Mouse (Mus musculus) brown adipose tissue, adult 24 weeks (tissue): Measurements from ENCODE around the gene Syne1. TPM values are rescaled to one million over a fixed set of nuclear protein-coding genes. Genes with fewer than 3 reads are reported as not detected.

ENCODE experiments used
- H3K27ac ChIP-seq: fragments of 200-500 bp; replicated peaks from 2 replicates; pipeline ENCODE4 v1.5.1; 2012; ENCODE audit warnings: low read depth, mild to moderate bottlenecking, low read length
- H3K4me1 ChIP-seq: fragments of 200-500 bp; 2 replicates; pipeline ENCODE4 v1.6.1; 2012; ENCODE audit warnings: low read length, mixed read lengths; ENCODE audit not compliant: control insufficient read depth, insufficient read depth, insufficient read length
- H3K4me3 ChIP-seq: fragments of 200-500 bp; 2 replicates; pipeline ENCODE4 v1.5.1; 2012; ENCODE audit warnings: low read depth, mild to moderate bottlenecking, low read length, moderate library complexity; ENCODE audit not compliant: insufficient read depth
- polyA plus RNA-seq: library from polyadenylated mRNA; stranded (reverse); fragments of >200 nt; gene quantifications from 2 replicates; pipeline ENCODE4 v1.2.4, GENCODE M21; 2012; ENCODE audit not compliant: missing spikeins, insufficient read depth, insufficient read length

Syne1 gene
- polyA plus RNA-seq, 1 experiment, result 8.1 TPM

DNA sequence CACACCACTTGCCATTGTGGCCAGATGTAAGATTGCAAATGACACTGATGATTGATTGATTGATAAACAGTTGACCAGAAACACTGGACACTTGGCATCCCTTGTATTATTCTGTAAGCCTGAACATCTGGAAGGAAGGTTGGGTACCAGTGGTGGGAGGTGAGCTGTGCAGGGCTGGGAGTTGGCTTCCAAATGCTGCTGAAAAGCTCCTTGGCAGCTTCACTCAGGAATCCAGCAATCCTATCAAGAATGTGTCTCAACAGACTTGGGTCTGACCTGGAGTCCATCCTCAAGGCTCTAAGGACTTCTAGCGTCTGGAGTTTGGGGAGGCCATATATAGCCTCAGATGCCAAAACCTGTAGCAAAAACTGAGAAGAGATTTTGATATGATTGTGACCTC, 536.3 kb downstream of the Syne1 start:
- H3K4me3 ChIP-seq, result no peak overlapping the region

DNA sequence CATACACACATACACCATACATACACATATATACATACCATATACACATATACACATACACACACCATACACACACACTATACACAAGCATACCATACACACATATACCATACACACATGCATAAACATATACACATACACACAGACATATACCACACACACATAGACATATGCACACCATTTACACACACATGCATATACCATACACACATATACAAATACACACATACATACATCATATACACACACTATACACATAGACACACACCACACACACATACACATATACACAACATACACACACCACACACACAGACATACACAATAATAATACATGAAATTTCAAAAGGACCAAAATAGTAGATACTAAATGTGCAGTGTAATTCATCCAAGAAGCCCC, 539.3 kb downstream of the Syne1 start:
- Histone ChIP-seq H3K27ac (no peak overlapping the region), H3K4me3 (no peak overlapping the region)

More for the DNA sequence above, 536.3 kb downstream of the Syne1 start:
- Histone ChIP-seq H3K4me1 (no peaks in the 10 kb centered on the region), H3K27ac (no peak overlapping the region)

DNA sequence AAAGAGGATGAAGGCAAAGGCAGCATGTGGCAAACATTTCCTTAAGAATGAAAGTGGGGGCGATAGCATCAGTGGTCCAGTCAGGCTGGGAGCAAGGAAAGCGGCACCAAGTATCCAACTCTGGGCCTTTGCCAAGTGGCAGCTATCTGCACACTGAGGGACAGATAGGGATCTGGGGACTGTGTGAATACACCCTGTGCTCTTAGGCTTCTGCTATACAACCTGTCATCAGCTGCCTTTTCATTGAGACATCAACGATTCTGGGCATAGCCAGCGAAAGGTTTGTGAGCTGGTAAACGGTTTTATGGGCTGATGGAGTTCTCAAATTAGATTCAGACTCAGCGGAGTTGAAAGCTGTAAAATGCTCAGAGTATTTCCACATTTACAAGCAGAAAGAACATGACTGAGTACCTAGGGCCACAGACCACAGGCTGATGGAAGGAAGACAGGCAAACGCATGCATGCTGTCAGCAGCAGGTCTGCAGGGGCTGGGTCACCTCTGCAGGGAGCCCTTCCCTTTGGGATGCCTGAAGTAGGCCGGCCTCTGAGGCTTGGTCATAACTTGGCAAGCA, 542.4 kb downstream of the Syne1 start:
- no peaks in the 10 kb centered on the region for H3K4me1 ChIP-seq
- H3K27ac ChIP-seq, result no peak overlapping the region
- H3K4me3 ChIP-seq, result no peak overlapping the region

More for the DNA sequence above, 539.3 kb downstream of the Syne1 start:
- H3K4me1 ChIP-seq, result no peaks in the 10 kb centered on the region

DNA sequence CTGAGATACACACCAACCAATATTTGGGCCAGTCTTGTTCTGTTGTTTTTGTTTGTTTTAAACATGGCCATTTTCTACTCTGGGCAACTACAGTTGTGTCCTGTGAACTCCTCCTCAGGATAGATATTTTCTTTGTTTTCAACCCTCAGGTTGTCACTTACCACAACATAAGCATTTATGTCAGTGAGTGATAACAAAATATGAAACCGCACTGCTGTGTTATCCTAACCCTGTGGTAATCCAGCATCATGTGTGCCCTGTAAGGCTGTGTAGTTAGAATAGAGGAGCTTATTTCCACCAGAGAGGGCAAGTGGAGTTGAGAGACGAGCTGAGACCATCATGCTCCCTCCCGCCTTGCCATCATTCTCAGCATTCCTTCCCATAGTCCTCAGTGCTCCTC, 554.7 kb downstream of the Syne1 start:
- Histone ChIP-seq H3K4me1 (no peaks in the 10 kb centered on the region), H3K4me3 (no peak overlapping the region), H3K27ac (no peak overlapping the region)

DNA sequence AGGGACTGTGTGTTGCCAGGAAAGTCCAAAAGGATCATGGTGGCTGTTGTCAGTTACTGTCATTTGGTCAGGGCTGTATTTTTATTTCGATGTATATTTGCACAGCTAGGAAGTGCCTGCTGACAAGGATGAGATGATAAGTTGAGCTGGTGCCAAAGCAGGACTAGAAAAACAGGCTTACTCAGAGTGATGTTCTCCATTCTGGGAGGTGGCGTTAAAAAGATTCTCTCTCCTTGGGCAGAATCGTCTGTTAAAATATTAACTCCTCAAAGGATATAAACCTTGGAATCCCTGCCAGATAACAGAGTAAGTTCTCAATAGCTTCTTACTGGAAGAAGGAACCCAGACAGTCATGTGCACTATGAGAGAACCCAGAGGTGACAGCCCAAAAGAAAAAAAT, 557.5 kb downstream of the Syne1 start:
- Histone ChIP-seq H3K4me1 (no peaks in the 10 kb centered on the region), H3K27ac (no peak overlapping the region), H3K4me3 (no peak overlapping the region)

DNA sequence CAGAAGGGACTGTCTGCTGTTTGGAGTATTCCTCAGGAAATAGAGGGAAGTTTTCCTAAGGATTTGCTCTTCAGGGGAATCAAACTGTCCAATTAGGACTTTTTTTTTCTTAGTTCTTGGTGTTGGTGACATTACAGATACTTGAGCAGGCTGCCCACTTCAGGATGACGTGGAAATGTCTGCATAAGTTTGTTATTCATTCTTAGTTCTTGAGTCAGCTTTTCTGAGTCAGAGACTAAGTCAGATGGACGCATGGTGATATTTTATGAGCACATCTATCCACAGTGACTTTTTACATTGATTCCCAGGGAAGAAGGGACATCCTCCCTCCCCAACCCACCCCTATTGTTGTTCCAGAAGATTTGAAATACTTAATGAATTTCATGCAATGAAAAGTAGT, 567.4 kb downstream of the Syne1 start:
- Histone ChIP-seq H3K4me1 (no peaks in the 10 kb centered on the region), H3K4me3 (no peak overlapping the region), H3K27ac (no peak overlapping the region)

DNA sequence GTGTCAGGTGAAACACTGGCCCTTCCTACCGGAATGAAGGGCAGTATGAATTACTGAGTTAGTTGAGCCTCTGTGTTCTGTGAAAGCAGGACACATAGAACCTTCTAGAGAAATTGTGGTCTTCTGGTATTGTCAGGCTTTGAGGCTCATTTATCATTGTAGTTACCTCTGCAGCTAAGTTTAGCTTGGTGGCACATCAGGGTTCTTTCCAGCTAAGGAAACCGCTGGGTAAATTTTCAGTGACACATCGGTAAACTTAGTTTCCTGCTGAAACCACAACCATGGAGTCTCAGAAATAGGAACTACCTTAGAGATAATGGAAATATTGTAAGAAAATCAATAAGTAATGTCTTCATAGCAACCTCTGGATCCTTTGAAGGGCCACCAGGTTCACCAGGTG, 573.9 kb downstream of the Syne1 start:
- Histone ChIP-seq H3K4me3 (no peak overlapping the region), H3K4me1 (no peaks in the 10 kb centered on the region), H3K27ac (no peak overlapping the region)

DNA sequence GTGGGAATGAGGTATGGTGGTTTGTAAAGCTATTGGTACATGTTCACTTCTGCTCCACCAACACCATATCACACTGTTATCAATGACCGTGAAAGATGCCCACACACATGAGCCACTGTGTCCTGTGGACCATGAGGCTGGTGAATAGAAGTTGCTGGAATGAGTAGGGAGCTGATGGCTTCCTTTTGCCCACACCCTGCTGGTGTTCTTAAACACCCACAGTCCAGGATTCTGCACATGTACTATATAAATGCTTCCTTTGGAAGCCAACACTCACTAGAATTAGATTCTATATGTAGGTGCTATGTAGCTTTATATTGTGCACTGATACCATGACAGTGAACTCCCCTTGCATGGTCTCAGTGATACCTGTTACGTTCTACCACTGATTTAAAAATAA, 574.7 kb downstream of the Syne1 start:
- Histone ChIP-seq H3K4me3 (no peak overlapping the region), H3K27ac (no peak overlapping the region), H3K4me1 (no peaks in the 10 kb centered on the region)

DNA sequence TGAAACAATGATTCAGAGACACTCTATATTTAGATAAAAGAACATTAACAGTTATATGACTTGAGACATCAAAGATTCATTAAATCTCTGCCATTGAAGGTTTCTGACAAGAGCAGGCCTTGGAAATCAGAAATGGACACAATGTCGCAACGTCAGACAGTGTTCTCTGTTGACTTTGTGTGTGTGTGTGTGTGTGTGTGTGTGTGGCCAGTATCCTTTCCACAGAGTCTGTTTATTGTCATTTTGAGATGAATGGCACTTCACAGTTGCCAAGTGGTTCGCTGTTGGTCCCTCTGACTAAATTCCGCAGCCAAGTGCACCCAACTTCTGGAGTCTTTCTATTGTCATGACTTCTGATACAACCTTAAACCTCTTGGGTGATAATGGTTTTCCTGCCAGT, 577.0 kb downstream of the Syne1 start:
- no peaks in the 10 kb centered on the region for H3K4me1 ChIP-seq
- H3K27ac ChIP-seq, result no peak overlapping the region
- H3K4me3 ChIP-seq, result no peak overlapping the region

DNA sequence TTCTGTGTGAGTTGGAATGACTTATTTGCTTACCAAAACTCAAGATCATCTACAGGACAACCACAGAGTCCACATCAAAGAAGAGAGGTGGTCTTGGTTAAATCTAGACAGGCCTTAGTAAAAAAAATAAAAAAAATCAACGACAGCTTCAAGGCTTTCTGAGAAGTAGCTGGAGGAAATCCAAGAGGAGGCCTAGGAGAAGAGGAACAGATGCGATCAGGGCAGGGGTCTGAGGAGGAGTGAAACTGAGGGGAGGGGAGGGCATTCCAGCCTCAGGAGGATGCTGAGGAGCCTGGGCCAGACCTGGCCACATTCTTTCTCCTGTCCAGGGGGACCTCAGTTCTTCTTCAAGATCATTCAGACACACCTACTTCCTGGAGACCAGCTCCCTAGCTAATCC, 579.3 kb downstream of the Syne1 start:
- H3K4me3 ChIP-seq, result no peak overlapping the region
- no peak overlapping the region for H3K27ac ChIP-seq
- H3K4me1 ChIP-seq, result no peaks in the 10 kb centered on the region

DNA sequence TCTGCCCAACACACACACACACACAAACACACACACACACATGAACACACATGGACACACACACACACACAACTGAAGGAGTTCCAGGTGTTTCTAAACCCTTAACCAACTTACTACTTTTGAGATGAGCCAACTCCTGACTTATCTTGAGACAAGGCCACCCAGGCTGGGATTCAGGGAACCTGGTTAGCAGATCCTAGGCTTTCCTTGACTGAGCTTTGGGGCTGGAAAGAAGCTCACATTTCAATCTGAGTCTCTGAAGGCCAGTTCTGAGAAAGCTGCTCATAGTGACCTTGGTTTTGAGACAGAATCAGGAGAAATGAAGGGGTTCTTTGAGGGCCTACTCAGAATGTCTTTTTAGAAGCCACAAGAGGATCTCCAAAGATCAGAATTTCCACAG, 579.7 kb downstream of the Syne1 start:
- no peak overlapping the region for H3K27ac ChIP-seq
- no peaks in the 10 kb centered on the region for H3K4me1 ChIP-seq
- no peak overlapping the region for H3K4me3 ChIP-seq

DNA sequence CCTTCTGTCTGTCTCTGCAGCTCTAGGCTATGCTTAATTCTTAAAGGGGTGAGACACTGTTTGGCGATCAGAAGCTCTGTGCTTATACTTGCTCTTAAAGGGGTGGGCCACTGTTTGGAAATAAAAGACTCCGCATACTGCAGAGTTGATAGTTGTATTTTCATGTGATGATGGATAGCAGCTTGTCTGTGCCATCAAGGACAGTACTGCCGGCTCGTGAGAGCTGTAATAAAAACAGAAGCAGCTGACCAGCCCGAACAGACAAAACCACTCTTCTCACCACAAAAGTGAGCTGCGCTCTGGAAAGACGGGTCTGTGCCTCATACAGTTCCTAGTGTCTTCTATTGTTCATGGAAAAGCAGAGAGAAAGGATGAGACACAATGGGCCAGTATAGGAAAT, 580.1 kb downstream of the Syne1 start:
- Histone ChIP-seq H3K27ac (no peak overlapping the region), H3K4me1 (no peaks in the 10 kb centered on the region), H3K4me3 (no peak overlapping the region)

Other genes starting within 250 kb of the Syne1 start
- gene Myct1, start 42.3 kb upstream of the Syne1 start, polyA plus RNA-seq, result 6.2 and 9.2 TPM in 2 replicates
- not detected in 2 replicates for gene Vip, start 87.7 kb upstream of the Syne1 start, polyA plus RNA-seq